Mouse (Mus musculus): Measurements from ENCODE around the gene Eps8l1.

DNA sequence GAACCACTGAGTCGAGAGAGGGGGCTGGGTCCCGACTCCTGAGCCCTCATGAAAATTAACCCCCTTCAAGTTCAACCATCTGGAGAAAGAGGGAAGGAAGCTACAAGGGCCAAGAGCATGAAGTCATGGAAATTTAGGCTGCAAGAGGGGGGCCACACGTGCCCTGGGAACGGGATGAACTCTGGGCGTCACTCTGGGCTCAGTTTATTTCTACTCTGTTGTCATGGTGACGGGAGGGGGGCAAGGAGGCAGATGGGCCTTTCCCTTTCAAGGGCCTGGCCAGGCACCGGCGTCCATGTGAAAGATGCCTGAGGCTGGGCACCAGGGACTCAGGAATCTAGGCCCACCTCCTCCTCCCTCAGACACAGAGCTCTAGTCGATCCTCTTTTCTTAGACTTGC lies 37.8 kb downstream of the Eps8l1 start:
- TF ChIP-seq CTCF (IDR thresholded peaks at IDR 0.05; ENCODE audit: borderline replicate concordance, insufficient read depth, low read depth, low read length): no peak
- no peak for TF ChIP-seq POLR2A (IDR thresholded peaks at IDR 0.05; ENCODE audit: borderline replicate concordance, insufficient read depth, low read length)

Data from cerebellum, adult 2 months (tissue).